In genomic region chr17:29681669-29682068, GRCm38 (mm10) we compare ENCODE assay signal across 17 mouse cellular contexts.
"Had no signal": no experiment of that assay in that cellular context is flagged by ENCODE, and none has a peak within 500 bp of the region (broad histone marks: within the 10 kb centered on the region; RNA-seq: fewer than 3 reads in every experiment).

No protein-coding gene starts in this region.

- H3K27me3 ChIP-seq: kidney, embryonic 15.5 days; limb, embryonic 13.5 days; liver, embryonic 13.5 days; lung, embryonic 15.5 days; stomach, embryonic 15.5 days had no signal

- H3K9ac ChIP-seq: kidney, embryonic 15.5 days; limb, embryonic 13.5 days; liver, embryonic 13.5 days; lung, embryonic 15.5 days; stomach, embryonic 15.5 days had no signal

- ATAC-seq: intestine, postnatal 0 days had no signal

- DNase-seq: kidney, adult 2 months; kidney, postnatal 10 days; kidney, postnatal 36 days; layer of hippocampus, adult 9-11 months; liver; liver, embryonic 13.5 days; lung, postnatal 10 days; lung, postnatal 36 days; midbrain, embryonic 14.5 days; thymus, postnatal 25 days had no signal

- H3K4me3 ChIP-seq: kidney, embryonic 15.5 days; limb, embryonic 10.5 days; limb, embryonic 13.5 days; liver, embryonic 13.5 days; lung, embryonic 15.5 days; stomach, embryonic 15.5 days had no signal

- H3K4me1 ChIP-seq: limb, embryonic 10.5 days; limb, embryonic 13.5 days had no signal

- H3K9me3 ChIP-seq: kidney, embryonic 15.5 days; limb, embryonic 10.5 days; limb, embryonic 13.5 days; liver, embryonic 13.5 days; lung, embryonic 15.5 days; stomach, embryonic 15.5 days had no signal

- H3K4me2 ChIP-seq: kidney, embryonic 15.5 days; limb, embryonic 13.5 days; liver, embryonic 13.5 days; lung, embryonic 15.5 days; midbrain, embryonic 11.5 days; stomach, embryonic 15.5 days had no signal

- H3K27ac ChIP-seq: limb, embryonic 10.5 days; limb, embryonic 13.5 days; liver, embryonic 13.5 days; lung, embryonic 15.5 days; stomach, embryonic 15.5 days had no signal
